ENCODE assay signal across 13 mouse cellular contexts in genomic region chr13:38605353-38605752, GRCm38 (mm10).
"Had no signal": no experiment of that assay in that cellular context is flagged by ENCODE, and none has a peak within 500 bp of the region (broad histone marks: within the 10 kb centered on the region; RNA-seq: fewer than 3 reads in every experiment).

No protein-coding gene starts in this region.

- DNase-seq: kidney, adult 8-10 months; kidney, postnatal 10 days; left cerebral cortex, postnatal 4 days; lung, embryonic 14.5 days; lung, postnatal 10 days; lung, postnatal 4 days; right cerebral cortex, postnatal 4 days; thymus, postnatal 36 days had no signal

- H3K4me3 ChIP-seq: limb, embryonic 13.5 days; liver, embryonic 15.5 days; midbrain, embryonic 10.5 days; midbrain, embryonic 15.5 days; neural tube, embryonic 12.5 days had no signal

- H3K27me3 ChIP-seq: limb, embryonic 13.5 days; liver, embryonic 15.5 days; midbrain, embryonic 15.5 days; neural tube, embryonic 12.5 days had no signal

- H3K4me1 ChIP-seq: limb, embryonic 13.5 days; midbrain, embryonic 10.5 days; midbrain, embryonic 15.5 days; neural tube, embryonic 12.5 days had no signal

- H3K27ac ChIP-seq: limb, embryonic 13.5 days; liver, embryonic 15.5 days; midbrain, embryonic 10.5 days; midbrain, embryonic 15.5 days; neural tube, embryonic 12.5 days had no signal
